Mouse (Mus musculus): ENCODE measurements at regions not wholly inside any gene's neighbourhood (a gene's known extent, or its start where the extent isn't known, plus 50 kb on each side); places are given as distances from the start of the nearest gene placed in this dataset.

DNA sequence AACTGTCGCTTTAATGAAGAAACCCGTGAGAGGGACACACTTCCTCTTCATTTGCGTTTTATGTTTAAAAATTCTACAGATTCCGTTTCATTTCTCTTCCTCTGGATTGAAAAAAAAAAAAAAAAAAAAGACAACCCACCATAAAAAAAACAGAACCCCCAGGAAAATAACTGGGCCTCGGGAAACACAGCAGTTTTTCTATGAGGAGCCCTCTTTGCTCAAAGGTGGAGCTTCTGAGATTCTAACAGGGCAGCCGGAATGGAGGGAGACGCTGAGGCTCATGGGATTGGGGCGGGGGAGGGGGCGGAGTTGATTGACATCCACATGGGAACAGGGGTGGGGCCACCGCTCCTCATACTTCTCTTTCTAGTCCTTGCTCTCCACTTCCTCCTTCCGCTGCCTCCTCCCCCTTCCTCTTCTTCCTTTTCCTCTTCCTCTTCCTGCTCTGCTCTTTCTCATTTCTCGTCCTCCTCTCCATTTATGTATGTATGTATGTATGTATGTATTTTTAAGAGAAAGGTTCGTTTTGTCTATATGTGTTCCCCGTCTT lies 174.1 kb upstream of the Mrps10 start:
- H3K27ac ChIP-seq (ENCODE audit: control insufficient read depth, insufficient read depth, low read depth, low read length, poor library complexity), result no peak overlapping the region
- no peak for TF ChIP-seq POLR2A (IDR thresholded peaks at IDR 0.05; ENCODE audit: borderline replicate concordance, control insufficient read depth, low read depth, low read length)
- TF ChIP-seq CTCF (IDR thresholded peaks at IDR 0.05; ENCODE audit: control insufficient read depth, insufficient read depth, low read length), result no peak
- H3K4me1 ChIP-seq (ENCODE audit: control insufficient read depth, insufficient read depth, low read length), result peaks cover 4% of the 10 kb centered on the region; the same call in 1 of the 2 replicates
- WGBS, result 77% methylated on average over 14 of the region's 14 CpGs
- H3K4me3 ChIP-seq (replicated peaks; ENCODE audit: control insufficient read depth, low read depth, low read length), result no peak overlapping the region

DNA sequence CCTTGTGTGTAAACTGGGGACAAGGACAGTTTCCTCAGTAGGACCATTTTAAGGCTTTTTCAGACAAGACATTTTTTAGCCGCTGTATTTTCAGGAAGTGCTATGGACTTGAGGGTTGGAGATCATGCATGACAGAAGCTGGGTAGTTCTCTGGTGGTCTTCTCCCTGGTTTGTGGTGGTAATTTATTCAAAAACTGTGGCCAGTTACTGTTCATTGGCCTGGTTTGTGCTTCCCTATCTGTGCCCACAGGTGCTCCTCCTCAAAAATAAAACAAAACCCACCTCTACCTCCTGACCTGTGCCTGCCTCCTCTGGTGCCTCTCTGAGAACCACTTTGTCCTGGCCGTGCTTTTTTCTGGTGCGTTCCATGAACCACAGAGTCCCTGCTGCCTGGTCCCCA lies 177.3 kb upstream of the Mrps10 start:
- Histone ChIP-seq H3K4me1 (ENCODE audit: control insufficient read depth, insufficient read depth, low read length) (peaks cover 3% of the 10 kb centered on the region; the same call in 1 of the 2 replicates), H3K4me3 (replicated peaks; ENCODE audit: control insufficient read depth, low read depth, low read length) (no peak overlapping the region), H3K27ac (ENCODE audit: control insufficient read depth, insufficient read depth, low read depth, low read length, poor library complexity) (no peak overlapping the region)
- TF ChIP-seq POLR2A (IDR thresholded peaks at IDR 0.05; ENCODE audit: borderline replicate concordance, control insufficient read depth, low read depth, low read length) (no peak), CTCF (IDR thresholded peaks at IDR 0.05; ENCODE audit: control insufficient read depth, insufficient read depth, low read length) (no peak)
- 49% methylated on average over 3 of the region's 3 CpGs for WGBS

DNA sequence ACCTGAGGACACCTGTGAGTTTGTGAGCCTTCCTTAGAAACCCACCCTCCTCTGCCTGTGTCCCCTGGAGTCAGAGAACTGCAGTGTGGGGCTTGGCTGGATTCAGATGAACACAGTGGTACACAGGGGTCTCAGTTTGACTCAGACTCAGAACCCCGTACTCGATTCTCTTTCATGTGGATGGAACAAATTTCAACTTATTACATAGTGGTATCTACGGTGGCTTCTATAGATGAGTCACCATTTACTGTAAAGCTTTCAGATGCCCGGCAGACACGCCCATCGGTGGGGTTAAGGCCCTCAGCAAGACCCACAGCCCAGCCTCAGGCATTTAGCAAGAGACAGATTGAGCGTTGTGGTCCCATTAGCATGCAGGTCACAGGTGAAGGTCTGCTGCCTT lies 178.9 kb upstream of the Mrps10 start:
- no peak for TF ChIP-seq CTCF (IDR thresholded peaks at IDR 0.05; ENCODE audit: control insufficient read depth, insufficient read depth, low read length)
- TF ChIP-seq POLR2A (IDR thresholded peaks at IDR 0.05; ENCODE audit: borderline replicate concordance, control insufficient read depth, low read depth, low read length), result no peak
- Histone ChIP-seq H3K4me1 (ENCODE audit: control insufficient read depth, insufficient read depth, low read length) (no peaks in the 10 kb centered on the region; the same call in 1 of the 2 replicates), H3K4me3 (replicated peaks; ENCODE audit: control insufficient read depth, low read depth, low read length) (no peak overlapping the region), H3K27ac (ENCODE audit: control insufficient read depth, insufficient read depth, low read depth, low read length, poor library complexity) (no peak overlapping the region)
- 71% methylated on average over 7 of the region's 7 CpGs for WGBS

DNA sequence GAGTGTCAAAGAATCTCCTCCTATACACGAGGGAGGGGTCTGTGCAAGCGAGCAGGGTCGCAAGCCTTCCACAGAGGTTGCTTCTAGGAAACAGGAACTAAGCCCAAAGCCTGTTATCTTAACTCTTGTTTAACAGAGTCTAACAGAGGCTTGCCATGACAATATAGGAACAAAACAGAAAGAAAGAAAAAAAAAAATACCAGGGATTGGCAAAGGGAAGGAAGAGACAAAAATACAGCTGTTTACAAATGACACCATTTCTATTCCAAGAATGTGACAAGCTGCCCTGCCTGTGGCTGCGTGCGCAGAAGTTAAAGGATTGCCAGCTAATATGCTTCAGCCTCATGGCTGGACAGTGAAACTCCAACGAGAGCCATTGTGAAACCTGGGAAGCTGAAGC lies 173.8 kb upstream of the Ubr2 start:
- WGBS, result 16% methylated on average over 6 of the region's 6 CpGs
- Histone ChIP-seq H3K4me1 (ENCODE audit: control insufficient read depth, insufficient read depth, low read length) (peaks cover 4% of the 10 kb centered on the region), H3K4me3 (replicated peaks; ENCODE audit: control insufficient read depth, low read depth, low read length) (no peak overlapping the region), H3K27ac (ENCODE audit: control insufficient read depth, insufficient read depth, low read depth, low read length, poor library complexity) (no peak overlapping the region)
- TF ChIP-seq CTCF (IDR thresholded peaks at IDR 0.05; ENCODE audit: control insufficient read depth, insufficient read depth, low read length), result no peak

DNA sequence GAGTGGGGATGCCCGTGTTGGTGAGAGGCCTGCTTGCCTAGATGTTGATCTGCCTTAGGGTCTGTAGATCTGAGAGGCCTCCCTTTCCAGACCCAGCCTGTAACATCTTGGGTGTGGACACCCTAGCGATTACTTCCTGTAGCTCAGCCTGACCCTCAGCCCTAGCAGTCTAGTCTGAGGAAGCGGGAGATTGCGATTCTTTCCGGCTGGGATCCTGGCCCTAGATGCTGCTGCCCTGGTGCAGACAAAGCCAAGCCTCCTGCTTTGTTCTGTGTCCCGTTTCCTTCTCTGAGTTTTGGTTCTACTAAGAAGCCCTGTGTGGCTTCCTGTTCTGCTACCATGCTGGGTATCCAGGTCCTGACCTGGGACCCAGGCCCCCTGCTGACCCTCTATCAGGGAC lies 171.8 kb upstream of the Ubr2 start:
- Histone ChIP-seq H3K4me3 (replicated peaks; ENCODE audit: control insufficient read depth, low read depth, low read length) (no peak overlapping the region), H3K27ac (ENCODE audit: control insufficient read depth, insufficient read depth, low read depth, low read length, poor library complexity) (no peak overlapping the region), H3K4me1 (ENCODE audit: control insufficient read depth, insufficient read depth, low read length) (peaks cover 5% of the 10 kb centered on the region)
- no peak for TF ChIP-seq POLR2A (IDR thresholded peaks at IDR 0.05; ENCODE audit: borderline replicate concordance, control insufficient read depth, low read depth, low read length)
- TF ChIP-seq CTCF (IDR thresholded peaks at IDR 0.05; ENCODE audit: control insufficient read depth, insufficient read depth, low read length), result no peak
- WGBS, result 46% methylated on average over 6 of the region's 6 CpGs

DNA sequence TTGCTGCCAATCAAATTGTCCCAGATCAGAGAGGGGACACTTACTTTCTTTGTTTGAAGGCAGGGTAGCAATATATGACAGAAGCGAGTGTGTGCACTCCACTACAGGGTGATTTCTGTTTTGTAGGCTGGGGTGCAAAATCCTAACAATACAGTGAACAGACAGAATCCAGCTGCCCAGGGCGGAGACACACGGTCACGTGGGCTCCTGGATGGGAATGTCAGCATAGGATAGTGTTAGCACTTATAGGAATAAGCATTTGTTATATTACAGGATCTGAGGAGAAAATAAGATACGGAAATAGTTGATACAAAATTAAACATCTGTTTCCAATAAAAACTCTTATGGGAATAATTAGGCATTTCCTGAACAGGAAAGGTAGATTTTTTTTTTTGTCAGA lies 169.1 kb upstream of the Ubr2 start:
- Histone ChIP-seq H3K4me1 (ENCODE audit: control insufficient read depth, insufficient read depth, low read length) (peaks cover 5% of the 10 kb centered on the region), H3K4me3 (replicated peaks; ENCODE audit: control insufficient read depth, low read depth, low read length) (no peak overlapping the region), H3K27ac (ENCODE audit: control insufficient read depth, insufficient read depth, low read depth, low read length, poor library complexity) (no peak overlapping the region)
- WGBS, result 83% methylated on average over 5 of the region's 5 CpGs
- TF ChIP-seq POLR2A (IDR thresholded peaks at IDR 0.05; ENCODE audit: borderline replicate concordance, control insufficient read depth, low read depth, low read length) (no peak), CTCF (IDR thresholded peaks at IDR 0.05; ENCODE audit: control insufficient read depth, insufficient read depth, low read length) (no peak)

DNA sequence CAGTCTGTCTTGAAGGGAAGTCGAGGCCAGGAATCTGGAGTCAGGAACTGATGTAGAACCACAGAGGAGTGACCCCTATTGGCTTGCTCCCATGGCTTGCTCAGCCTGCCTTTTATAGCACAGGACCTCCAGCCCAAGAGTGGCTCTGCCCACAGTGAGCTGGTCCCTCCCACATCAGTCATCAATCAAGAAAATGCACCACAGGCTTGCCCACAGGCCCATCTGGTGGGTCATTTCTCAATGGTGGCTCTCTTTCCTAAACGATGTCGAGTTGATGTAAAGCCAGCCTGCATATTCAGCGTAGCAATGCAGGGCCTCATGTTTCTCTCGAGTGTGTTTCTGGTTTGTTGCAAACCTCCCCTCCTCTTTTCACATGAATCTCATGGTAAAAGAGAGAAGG lies 168.3 kb upstream of the Ubr2 start:
- Histone ChIP-seq H3K4me3 (replicated peaks; ENCODE audit: control insufficient read depth, low read depth, low read length) (no peak overlapping the region), H3K4me1 (ENCODE audit: control insufficient read depth, insufficient read depth, low read length) (peaks cover 4% of the 10 kb centered on the region), H3K27ac (ENCODE audit: control insufficient read depth, insufficient read depth, low read depth, low read length, poor library complexity) (no peak overlapping the region)
- TF ChIP-seq POLR2A (IDR thresholded peaks at IDR 0.05; ENCODE audit: borderline replicate concordance, control insufficient read depth, low read depth, low read length), result no peak
- no peak for TF ChIP-seq CTCF (IDR thresholded peaks at IDR 0.05; ENCODE audit: control insufficient read depth, insufficient read depth, low read length)
- WGBS, result 45% methylated on average over 5 of the region's 5 CpGs

DNA sequence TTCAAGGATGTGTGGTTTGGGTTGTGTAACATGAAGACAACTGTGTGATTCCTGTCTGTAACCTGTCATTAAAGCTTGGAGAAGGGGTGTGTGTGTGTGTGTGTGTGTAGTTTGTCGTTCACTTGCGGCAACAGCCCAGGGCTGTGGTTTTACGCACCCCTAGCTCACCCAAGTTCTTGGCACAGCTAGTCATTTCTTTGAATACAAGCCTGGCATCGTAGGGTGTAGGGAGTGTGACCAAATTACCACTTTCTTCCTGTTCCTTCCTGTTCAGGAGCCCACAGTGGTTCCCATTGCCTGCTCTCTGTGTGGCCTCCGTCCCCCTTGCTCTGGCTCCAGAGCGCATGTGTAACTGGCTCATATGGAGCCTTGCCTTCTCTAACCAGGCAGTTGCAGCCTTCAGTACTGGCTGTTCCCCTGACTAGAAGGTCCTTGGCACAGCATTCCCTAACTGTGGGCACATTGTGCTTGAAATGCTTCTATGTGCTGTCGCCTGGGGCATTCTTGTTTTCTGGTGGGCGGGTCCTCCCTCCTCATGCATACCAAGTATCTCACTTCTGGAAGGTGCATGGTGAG lies 167.4 kb upstream of the Ubr2 start:
- 33% methylated on average over 8 of the region's 8 CpGs for WGBS
- Histone ChIP-seq H3K27ac (ENCODE audit: control insufficient read depth, insufficient read depth, low read depth, low read length, poor library complexity) (peak overlapping the region; percentile 33), H3K4me1 (ENCODE audit: control insufficient read depth, insufficient read depth, low read length) (peaks cover 4% of the 10 kb centered on the region), H3K4me3 (replicated peaks; ENCODE audit: control insufficient read depth, low read depth, low read length) (no peak overlapping the region)
- TF ChIP-seq POLR2A (IDR thresholded peaks at IDR 0.05; ENCODE audit: borderline replicate concordance, control insufficient read depth, low read depth, low read length), result no peak
- TF ChIP-seq CTCF (IDR thresholded peaks at IDR 0.05; ENCODE audit: control insufficient read depth, insufficient read depth, low read length), result no peak

- H3K4me1 ChIP-seq (ENCODE audit: control insufficient read depth, insufficient read depth, low read length), result peaks cover 1% of the 10 kb centered on the region
- H3K4me3 ChIP-seq (replicated peaks; ENCODE audit: control insufficient read depth, low read depth, low read length), result no peak overlapping the region
- TF ChIP-seq CTCF (IDR thresholded peaks at IDR 0.05; ENCODE audit: control insufficient read depth, insufficient read depth, low read length) (no peak), POLR2A (IDR thresholded peaks at IDR 0.05; ENCODE audit: borderline replicate concordance, control insufficient read depth, low read depth, low read length) (no peak)
- 58% methylated on average over 5 of the region's 5 CpGs for WGBS
- no peak overlapping the region for H3K27ac ChIP-seq (ENCODE audit: control insufficient read depth, insufficient read depth, low read depth, low read length, poor library complexity)
Observed at GRCm38 (mm10) chr17:47176328-47176727, 166.0 kb upstream of the Ubr2 start.
